Mouse (Mus musculus): ENCODE measurements around the gene Mrpl38.
"Not testable (repeated sequence)": the region's sequence is repeated elsewhere in the genome, so short reads cannot be mapped to it uniquely, and the experiment has no call there.

Mrpl38 gene

GRCm38 (mm10) chr11:116142211-116142991, 3.7 kb upstream of the Mrpl38 start:
- DNase-seq, result no peak

DNA sequence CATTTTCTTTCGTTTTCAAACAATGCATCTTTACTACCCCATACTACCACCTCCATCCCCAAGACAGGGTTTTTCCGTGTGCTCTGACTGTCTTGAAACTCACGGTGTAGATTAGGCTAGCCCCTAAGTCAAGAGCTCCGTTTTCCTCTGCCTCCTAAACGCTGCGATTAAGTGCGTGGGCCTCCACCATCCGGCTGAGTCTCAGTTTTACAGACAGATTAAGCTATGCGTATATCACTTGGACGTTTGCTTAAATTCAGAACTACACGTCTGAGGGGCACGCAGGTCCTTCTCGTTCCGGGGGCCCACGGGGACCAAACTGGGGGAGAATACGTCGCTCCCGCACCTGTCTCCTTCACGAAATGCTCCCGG, 586 bp downstream of the Mrpl38 start:
- DNase-seq, result no peak

DNA sequence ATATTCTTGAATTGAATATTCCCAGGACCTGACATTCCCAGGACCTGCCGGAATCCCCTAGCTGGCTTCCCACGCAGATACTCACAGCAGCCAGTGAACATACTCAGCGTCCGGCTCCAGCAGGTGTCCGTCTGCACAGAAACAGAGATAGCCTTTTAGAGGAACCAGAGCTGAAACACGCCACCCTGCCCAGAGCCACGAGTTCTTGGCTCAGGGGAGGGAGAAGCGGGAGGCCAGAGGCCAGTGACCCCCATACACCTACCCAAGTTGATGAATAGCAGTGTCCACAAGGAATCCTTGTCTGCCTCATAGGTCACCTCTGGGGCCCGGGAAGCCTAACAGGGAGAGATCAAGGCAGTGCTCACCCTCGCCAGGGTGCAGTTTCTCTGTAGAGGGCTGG, 4.5 kb downstream of the Mrpl38 start:
- no peak for DNase-seq

DNA sequence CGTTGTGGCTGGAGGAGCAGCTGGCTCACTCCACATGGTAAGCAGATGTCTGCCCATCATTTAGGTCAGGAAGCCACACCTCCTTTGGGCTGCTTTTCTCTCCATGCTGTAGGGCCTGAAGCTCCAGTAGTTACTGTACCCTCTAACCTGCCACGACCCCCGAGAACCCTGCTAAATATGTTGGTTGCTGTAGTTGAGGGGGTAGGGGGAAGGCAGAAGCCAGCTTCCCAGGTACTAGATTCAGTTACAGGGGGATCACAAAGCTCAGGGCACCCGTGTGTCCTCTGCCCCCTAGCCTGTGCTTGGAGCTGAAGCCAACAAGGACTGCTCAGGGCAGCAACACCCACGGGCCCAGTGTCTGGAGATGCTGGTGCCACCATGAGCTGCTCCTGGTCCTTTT, 5.2 kb downstream of the Mrpl38 start:
- DNase-seq, result no peak

DNA sequence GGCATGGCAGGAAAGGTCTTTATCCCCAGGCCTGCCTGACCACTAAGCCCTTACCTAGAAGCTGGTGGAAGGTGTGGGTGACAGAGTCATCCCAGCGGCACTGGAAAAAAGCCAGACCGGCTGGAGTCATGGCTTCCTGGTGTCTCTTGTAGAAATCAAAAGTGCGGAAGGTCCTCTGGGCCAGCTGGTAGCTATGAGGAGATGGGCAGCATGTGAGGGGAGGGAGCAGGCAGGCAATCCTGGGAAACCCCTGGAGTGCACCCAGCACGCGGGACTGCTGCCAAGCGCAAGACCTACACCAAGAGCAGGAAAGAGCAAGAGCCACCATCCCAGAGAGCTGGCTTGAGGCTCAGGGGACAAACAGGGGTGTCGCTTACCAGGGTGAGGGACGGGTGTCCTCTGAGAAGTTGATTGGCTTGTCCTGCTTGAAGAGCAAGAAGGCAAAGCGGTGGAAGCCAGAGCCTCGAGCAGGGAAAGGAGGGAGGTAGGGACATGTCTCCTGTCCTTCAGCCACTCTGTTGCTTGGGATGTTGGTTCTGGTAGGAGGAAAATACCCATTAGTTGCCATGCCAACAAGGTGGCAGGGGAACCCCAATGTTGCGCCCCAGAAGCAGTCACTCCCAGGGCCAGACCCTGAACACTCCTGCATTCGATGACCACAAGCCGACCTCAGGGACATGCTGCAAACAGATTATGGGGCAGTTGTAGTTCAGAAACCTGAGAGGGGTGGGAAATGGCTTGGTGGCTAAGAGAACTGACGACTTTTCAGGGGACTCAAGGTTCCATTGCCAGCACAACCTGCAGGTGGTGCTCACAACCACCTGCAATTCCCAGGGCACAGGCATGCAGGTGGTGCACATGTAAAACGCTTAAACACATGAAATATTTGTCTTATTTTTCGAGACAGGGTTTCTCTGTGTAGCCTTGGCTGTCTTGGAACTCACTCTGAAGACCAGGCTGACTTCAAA, 6.0 kb downstream of the Mrpl38 start:
- no peak for DNase-seq

GRCm38 (mm10) chr11:116131349-116132170, 7.1 kb downstream of the Mrpl38 start:
- DNase-seq, result no peak

DNA sequence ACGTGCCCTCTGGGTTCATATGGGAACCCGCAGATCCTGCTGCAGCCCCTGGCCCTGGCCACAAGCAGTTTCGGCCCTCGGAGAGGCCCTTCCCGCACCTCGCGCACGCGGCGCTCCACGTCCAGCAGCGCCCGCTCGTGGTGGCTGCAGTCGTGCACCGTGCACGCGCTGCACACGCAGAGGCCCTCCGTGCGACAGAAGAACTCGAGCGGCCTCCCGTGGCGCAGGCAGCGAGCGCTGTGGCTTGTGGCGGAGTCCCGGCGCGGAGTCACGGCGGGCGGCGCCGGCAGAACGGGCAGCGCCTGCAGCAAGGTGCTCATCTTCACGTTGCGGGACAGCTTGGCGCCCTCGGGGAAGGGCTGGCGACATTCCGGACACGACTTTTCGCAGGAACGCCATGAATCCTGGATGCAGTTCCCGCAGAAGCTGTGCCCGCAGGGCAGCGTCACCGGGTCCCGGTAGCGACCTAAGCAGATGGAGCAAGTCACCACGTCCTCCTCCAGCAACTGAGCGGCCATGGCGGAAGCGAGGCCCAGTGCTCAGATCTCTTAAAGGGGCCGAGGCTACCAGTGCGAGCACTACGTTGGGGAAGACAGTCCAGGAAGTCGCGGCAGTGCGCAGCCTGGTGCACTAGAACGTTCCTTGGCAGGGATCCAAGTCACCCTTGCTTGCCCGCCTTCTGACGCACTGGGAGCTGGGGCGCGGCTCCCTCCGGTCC, 8.0 kb downstream of the Mrpl38 start, which contains the start of gene Trim65:
Gene Trim65 (minus strand): TSS at position 641 of the 718 bp plus-strand sequence.
- DNase-seq, result peak; percentile 93

GRCm38 (mm10) chr11:116129993-116130487, 8.6 kb downstream of the Mrpl38 start:
- DNase-seq, result no peak

DNA sequence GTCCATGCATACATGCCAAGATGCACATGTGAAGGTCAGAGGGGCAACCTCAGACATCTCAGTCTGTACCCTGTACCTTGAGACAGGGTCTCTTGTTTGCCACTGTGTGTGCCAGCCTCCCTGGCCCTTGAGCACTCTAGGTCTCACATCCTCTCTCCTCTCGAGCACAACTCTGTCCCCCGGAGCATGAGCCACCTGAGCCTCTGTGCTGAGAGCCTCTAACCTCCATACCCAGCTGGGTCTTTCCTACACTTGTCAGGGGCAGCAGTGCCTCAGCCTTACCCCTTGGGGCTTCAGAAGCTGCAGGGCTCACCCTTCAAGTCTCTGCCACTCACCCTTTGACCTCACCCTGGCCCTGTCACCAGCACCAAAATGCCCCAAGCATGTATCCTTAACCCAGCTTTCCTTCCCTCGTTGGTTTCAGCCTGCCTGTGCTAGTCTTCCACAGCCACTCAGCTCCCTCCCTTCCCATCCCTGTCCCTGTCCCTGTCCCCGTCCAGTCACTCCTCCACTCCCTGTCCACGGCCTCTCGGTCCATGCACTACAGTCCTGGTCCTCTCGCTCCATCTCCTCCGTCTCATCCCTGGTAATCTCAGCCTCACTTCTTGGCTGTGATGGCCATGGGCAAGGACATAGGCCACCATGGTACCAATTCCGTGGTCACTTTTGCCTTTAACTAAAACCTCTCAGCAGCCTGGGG, 9.4 kb downstream of the Mrpl38 start:
- no peak for DNase-seq

DNA sequence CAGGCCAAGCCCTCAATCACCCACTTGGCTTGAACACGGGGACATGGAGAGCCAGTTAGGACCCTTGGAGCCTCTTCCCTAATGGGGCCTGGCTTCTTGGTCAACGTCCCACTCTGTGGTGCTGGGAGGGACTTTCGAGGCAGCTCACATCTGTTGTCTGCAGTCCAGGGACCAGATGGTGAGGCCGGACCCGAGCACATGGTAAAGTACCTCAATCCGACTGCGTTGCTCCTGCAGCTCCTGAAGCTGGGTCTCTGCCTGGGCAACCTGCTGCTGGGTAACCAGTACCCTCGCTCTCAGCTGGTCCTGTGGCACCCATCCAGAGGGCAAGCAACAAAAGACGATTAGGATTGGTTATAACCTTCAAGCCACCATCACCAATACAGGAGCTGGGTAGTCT, 10.7 kb downstream of the Mrpl38 start:
- DNase-seq, result no peak

DNA sequence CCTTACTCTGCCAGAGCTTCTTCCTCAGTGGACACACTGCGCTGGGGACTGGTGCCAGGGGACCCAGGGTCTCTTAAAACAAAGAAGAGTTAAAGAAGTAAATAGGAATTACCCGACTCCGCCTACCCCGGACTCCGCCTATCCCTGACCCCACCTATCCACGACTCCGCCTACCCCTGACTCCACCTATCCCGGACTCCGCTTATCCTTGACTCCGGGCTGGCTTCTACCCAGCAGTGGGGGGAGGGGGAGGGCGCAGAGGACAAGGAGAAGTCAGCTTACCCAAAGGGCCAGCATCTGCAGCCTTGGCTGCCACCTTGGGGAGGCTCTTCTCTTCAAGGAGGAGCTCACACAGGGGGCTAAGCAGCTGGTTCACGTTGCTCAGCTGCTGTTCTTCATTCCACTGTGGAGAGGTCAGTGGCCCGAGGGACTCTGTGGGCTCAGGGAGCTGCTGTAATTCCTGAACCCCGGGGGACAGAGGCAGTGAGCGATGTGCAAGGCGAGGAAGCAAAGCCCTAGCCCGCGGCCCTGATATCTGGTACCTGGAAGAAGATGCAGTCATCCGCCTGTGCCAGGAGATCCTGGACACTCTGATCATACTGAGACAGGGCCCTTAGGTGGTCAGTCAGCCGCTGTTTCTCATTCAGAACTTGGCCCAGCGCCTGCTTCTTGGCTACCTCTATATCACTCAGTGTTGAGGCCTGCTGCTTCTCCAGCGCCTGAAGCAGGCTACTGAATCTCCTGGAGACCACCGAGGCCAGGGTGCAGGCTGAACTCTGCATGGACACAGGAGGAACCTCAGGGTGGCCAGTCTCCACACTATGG, 11.3 kb downstream of the Mrpl38 start, which contains the start of gene Trim47:
Gene Trim47 (minus strand): TSS at position 55 of the 825 bp plus-strand sequence.
- DNase-seq, result peak; percentile 85

DNA sequence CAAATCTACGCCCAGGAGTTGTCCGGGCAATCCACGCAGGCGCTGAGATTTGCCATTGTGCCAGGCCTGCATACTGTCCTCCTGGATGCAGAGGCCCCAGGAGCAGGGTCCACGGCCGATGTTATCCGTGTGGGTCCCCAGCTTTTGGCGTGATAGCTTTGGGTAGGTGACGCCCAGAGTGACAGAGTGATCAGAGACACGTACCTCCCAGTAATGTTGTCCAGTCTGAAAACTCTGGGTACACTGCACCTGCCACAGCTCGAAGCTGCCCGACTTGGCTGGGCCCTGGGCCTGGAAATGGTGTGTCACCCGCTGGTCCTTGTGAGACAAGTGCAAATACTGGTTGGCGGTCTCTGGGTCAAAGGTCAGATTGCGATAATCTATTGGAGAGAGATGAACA, 12.4 kb downstream of the Mrpl38 start:
- no peak for DNase-seq

DNA sequence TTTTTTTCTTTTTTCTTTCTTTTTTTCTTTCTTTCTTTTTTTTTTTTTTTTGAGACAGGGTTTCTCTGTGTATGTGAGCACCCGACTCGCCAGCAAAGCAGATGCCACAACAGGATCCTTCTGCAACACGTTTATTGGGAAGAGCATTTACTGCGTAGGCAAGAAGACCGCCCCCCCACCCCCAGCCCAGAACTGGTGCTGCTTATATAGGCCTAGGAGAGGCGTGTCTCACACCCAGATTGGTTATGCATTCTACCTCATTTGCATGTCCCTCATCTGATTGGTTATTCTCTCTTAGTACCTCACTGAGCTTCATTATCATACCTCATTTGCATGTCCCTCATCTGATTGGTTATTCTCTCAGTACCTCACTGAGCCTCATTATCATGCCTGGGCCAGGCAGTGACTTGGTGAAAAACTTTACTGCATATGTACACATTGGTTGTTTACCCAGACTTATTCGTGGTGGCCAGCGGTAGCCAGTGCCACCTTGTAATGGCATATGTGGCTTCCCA, 16.9 kb downstream of the Mrpl38 start:
- not testable (repeated sequence) for DNase-seq

DNA sequence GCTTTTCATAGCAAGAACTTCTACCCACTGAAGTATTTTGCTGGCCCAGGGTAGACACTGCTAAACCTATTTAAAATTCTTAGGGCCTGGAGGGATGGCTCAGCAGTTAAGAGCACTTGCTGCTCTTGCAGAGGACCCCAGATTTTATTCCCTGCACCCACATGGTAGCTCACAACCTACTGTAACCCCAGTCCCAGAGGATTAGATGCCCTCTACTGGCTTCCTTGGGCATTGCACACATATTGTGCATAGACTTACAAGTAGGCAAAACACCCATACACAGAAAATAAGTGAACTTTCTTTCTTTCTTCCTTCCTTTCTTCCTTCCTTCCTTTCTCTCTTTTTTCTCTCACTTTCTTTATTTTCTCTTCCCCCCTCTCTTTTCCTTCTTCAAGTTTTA, 20.8 kb downstream of the Mrpl38 start:
- no peak for DNase-seq

DNA sequence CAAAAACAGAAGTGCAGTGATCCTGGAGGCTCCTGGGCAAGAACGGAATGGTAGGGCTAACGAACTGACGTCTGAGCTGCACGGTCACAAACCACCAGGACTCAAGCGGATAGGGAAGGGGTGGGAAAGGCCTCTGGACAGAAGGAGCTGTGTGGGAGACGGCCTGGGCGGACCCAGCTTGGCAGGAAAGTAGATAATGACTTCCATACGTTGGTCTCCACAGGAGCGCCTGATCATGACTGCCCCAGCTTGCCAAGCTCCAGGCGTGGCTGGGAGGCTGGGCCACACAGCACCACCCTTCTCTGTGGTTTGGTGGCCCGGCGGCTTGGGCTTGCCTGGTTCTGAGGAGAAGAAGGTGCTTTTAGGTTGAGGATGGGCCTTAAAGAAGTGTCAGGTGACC, 21.4 kb downstream of the Mrpl38 start:
- DNase-seq, result no peak

DNA sequence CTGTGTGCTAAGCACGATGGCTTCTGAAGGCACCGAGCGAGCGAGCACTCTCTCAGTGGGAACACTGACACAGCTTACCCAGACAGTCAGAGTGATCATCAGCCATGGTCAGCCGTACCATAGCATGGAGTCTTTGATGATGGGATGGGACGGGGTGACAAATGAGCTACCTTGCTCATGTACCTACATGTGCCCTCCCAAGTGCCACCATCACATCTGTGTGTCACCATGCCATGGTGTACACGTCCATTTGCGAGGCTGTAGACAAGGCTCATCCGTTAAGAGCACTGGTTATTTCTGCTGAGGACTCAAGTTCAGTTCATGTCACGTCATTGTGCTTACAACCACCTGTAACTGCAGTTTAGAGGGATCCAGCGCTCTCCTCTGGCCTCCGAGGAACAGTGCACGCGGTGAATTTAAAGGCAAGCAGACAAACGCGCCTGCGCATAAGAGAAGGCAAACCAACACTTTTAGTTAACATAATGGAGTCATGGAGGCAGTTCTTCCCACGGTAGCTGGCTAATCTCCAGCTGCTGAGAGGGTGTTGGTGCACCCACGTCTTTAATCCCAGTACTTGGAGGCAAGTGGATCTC, 27.0 kb downstream of the Mrpl38 start:
- DNase-seq, result no peak

DNA sequence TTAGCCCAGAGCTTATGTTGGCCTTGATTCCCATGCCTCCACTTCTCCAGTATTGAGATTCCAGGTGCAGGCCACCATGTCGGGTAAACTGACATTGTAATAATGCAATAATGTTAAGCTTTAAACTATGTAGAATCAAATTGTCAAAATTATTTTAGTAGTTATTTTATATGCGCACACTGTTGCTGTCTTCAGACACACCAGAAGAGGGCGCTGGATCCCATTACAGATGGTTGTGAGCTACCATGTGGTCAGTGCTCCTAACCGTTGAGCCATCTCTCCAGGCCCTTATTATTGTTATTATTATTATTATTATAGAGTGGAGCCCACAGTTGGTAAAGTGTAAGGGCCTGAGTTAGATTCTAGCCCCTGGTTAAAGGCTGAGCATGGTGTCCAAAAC, 27.6 kb downstream of the Mrpl38 start:
- DNase-seq, result no peak

DNA sequence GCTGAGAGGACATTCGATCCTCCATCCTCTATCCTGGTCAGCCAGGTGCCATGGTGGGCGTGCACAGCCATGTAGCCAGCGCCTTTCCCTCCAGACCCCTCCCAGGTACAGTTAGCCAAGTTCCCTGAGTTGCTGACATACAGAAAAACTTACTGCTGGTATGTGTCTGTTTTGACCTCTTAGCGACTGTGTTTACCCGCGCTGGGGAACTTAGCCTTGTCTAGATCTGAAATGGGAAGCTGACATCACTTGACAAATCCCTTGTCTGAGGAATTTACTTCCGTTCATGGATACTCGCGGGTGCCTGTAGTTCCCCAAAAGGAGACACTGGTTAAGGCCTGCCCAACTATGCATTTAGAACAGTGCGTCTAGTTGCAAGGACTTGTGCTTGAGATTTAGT, 28.1 kb downstream of the Mrpl38 start:
- DNase-seq, result no peak

GRCm38 (mm10) chr11:116110131-116110530, 28.5 kb downstream of the Mrpl38 start:
- peak; percentile 83 for DNase-seq

Data from lung, postnatal 14 days (tissue).